Mouse (Mus musculus): Measurements from ENCODE around the gene Ssh3. TPM values are rescaled to one million over a fixed set of nuclear protein-coding genes. Genes with fewer than 3 reads are reported as not detected.
A peak's percentile ranks its signal among the peaks of the same experiment; 100 is the strongest.

Gene Ssh3
- 17.4 and 20.3 TPM in 2 replicates for polyA plus RNA-seq (2015; fragmentation: Nextera tagmentation; extraction: Ambion mirVana)

DNA sequence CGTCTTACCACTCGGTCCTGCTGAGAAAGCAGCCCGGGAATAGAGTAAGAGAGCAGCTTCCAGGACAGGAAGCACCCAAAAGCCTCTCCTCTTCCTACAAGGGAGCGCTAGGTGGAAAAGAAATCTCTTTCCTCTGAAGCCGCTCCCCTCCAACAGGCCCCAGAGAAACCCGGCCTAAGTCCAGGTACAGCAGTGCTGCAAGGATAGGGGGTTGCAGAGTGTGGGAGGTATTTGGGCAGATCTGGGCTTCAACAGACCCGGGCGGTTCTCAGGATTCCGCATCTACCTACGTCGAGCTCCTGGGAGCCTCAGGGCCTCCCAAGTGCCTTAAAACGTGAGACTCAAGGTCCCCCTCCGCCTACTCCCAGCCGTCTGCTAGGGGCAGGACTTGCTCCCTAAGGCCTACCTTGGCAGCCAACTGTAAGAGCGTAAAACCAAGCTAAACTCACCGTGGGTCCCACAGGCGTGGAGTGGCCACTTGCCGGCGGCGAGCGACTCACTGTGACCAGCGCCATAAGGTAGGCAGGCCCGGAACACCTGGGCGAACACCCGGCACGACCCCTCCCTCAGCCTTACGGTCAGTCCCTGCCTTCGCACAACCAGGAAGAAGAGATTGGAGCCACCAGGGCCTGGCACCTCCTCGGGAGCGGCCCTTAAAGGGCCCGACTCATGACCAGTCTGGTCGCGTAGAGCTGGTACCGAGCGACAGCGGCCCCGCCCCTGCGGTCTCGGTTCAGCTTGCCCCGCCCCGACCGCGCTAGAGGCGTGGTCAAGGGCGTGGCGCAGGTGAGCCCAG, at the start of gene Ssh3:
TSS of gene Ssh3 (minus strand) at position 615 of the 796 bp plus-strand sequence.
- Histone ChIP-seq H3K9ac (peak within 1 kb of the TSS; percentile 76), H3K9me3 (no peaks in the 10 kb centered on the region), H3K27ac (0 out of 2 replicates have a peak within 1 kb of the TSS, but pooled peaks have one; percentile 19), H3K27me3 (peaks cover 30% of the 10 kb centered on the region), H3K4me2 (peak within 1 kb of the TSS; percentile 74), H3K4me1 (peaks cover 14% of the 10 kb centered on the region), H3K4me3 (peak within 1 kb of the TSS; percentile 58), H3K36me3 (peaks cover 34% of the 10 kb centered on the region)
- WGBS: 4% methylated on average over 46 of the region's 46 CpGs
- ATAC-seq (ENCODE audit: insufficient number of reproducible peaks, insufficient read depth, low FRiP score, low TSS enrichment, low read depth): peak; percentile 78

DNA sequence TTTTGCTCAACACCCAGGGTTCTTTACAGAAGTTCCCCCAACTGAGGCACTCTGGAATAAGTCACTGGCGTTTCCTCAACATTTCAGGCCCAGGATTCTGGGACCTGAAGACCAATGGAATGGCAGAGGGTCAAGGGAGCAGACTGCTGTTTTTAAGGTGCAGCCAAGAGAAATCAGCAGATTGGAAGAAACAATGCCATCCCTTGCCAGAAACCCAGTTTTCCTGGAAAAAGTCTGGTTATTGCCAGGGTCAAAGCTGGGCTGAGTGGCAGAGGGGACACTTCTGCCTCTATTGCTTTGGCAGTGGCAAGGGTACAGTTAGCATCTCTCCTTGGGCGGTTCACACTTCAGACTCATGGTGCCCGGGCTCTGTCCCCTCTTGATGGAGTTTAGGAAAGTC, 48.2 kb upstream of the Ssh3 start:
- no peak overlapping the region for H3K4me2 ChIP-seq
- no peaks in the 10 kb centered on the region for H3K27me3 ChIP-seq
- no peak overlapping the region for H3K9ac ChIP-seq
- H3K9me3 ChIP-seq: no peaks in the 10 kb centered on the region
- H3K4me3 ChIP-seq: no peak overlapping the region
- ATAC-seq (ENCODE audit: insufficient number of reproducible peaks, insufficient read depth, low FRiP score, low TSS enrichment, low read depth): no peak
- peaks cover 71% of the 10 kb centered on the region for H3K36me3 ChIP-seq
- 86% methylated on average over 3 of the region's 3 CpGs for WGBS
- no peak overlapping the region for H3K27ac ChIP-seq
- no peaks in the 10 kb centered on the region for H3K4me1 ChIP-seq

DNA sequence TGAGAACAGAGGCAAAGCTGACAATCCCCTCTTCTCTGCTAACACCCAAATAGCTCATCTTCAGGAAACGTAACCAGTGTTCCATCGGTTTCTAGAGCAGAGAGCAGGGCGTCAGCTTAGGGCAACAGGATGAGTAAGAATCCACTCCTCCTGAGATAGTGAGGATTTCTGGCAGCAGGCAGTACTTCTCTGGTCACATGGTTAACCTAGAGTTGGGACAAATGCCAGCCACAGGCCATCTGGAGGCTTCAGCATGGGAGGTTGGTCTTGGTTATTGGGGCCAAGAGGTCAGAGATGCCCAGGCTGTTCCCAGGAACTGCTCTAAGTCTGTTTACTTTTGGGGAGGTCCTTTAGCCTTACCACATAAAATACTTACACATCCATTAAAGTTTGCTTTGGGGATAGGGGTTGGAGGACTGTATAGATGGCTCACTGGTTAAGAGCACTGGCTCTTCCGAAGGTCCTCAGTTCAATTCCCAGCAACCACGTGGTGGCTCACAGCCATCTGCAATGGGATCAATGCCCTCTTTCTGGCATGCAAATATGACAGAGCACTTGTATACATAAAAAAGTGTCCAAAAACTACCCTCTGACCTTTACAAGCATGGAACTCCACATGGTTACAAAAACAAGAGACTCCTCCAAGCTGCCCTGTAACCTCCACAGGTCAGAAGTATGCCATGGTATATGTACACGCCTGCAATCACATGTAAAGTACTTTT, 46.4 kb upstream of the Ssh3 start:
- Histone ChIP-seq H3K27ac (no peak overlapping the region), H3K27me3 (no peaks in the 10 kb centered on the region), H3K9me3 (no peaks in the 10 kb centered on the region), H3K4me2 (no peak overlapping the region), H3K9ac (no peak overlapping the region), H3K4me1 (no peaks in the 10 kb centered on the region), H3K36me3 (peaks cover 56% of the 10 kb centered on the region), H3K4me3 (no peak overlapping the region)
- no peak for ATAC-seq (ENCODE audit: insufficient number of reproducible peaks, insufficient read depth, low FRiP score, low TSS enrichment, low read depth)
- WGBS: 77% methylated on average over 6 of the region's 6 CpGs

DNA sequence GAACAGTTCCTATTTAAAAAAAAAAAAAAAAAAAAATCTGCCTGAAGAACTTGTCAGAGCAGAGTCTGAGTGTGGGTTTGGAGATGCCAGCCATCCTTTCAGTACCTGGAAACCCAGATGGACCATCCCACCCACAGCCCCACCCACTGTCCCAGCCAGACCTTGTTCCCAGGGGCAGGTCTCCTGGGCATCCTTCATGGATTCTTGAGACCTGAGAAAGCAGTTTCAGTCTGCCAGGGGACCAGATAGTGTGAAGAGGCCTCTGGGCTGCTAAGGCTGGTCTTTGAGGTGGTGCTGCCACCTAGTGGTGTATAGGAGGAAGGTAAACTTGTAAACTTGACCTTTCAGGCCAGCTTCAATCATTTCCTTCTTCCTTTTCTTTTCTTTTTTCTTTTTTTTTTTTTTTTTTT, 40.8 kb upstream of the Ssh3 start:
- H3K9ac ChIP-seq: 0 out of 2 replicates have a peak overlapping the region, but pooled peaks have one; percentile 44
- ATAC-seq (ENCODE audit: insufficient number of reproducible peaks, insufficient read depth, low FRiP score, low TSS enrichment, low read depth): no peak
- H3K27me3 ChIP-seq: no peaks in the 10 kb centered on the region
- no peak overlapping the region for H3K4me2 ChIP-seq
- H3K9me3 ChIP-seq: no peaks in the 10 kb centered on the region
- H3K4me3 ChIP-seq: no peak overlapping the region
- H3K4me1 ChIP-seq: peaks cover 14% of the 10 kb centered on the region
- H3K27ac ChIP-seq: no peak overlapping the region
- H3K36me3 ChIP-seq: peaks cover 11% of the 10 kb centered on the region; the same call in 1 of the 2 replicates

DNA sequence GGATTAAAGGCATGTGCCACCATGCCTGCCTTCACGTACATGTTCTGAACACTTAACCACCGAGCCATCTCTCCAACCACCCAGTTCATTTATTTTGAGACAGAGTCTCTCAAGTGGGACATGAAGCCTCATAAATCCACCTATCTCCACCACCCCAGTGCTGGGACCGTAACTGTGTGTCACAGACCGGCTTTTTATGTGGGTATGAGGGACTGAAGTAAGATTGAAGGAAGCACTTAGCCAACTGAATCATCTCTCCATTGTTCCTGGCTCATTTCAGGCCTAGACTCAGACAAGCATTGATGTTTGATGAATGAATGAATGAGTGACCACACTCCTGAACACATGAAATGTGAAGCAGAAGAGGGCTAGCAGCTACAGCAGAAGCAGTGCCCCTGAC, 40.3 kb upstream of the Ssh3 start:
- WGBS: 90% methylated on average over 4 of the region's 4 CpGs
- no peak for ATAC-seq (ENCODE audit: insufficient number of reproducible peaks, insufficient read depth, low FRiP score, low TSS enrichment, low read depth)
- peaks cover 10% of the 10 kb centered on the region; the same call in 1 of the 2 replicates for H3K36me3 ChIP-seq
- no peak overlapping the region for H3K4me3 ChIP-seq
- no peak overlapping the region for H3K4me2 ChIP-seq
- no peaks in the 10 kb centered on the region for H3K9me3 ChIP-seq
- no peaks in the 10 kb centered on the region for H3K27me3 ChIP-seq
- no peak overlapping the region for H3K27ac ChIP-seq
- peaks cover 19% of the 10 kb centered on the region for H3K4me1 ChIP-seq
- no peak overlapping the region for H3K9ac ChIP-seq

DNA sequence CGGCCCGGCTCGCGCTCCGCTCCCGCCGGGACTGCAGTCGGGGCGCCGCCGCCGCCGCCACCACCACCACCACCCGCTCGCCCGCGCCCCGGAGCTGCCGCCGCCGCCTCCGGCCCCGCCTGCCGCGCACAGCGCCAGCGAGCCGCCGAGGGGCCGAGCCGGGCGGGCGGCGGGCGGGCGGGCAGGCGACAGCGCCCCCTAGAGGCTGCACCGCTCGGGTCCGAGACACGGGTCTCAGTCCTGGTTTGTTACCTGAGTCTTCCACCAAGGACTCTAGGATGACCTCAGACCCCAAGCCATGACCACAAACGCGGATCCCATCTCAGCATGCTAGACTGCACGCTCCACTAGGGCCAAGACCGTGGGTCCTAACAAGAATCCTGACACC, 37.2 kb upstream of the Ssh3 start, which contains the start of gene Grk2:
TSS of gene Grk2 (minus strand) at position 33 of the 388 bp plus-strand sequence.
- Histone ChIP-seq H3K27me3 (no peaks in the 10 kb centered on the region), H3K9ac (peak within 1 kb of the TSS; percentile 96), H3K4me1 (peaks cover 50% of the 10 kb centered on the region), H3K4me3 (peak within 1 kb of the TSS; percentile 95), H3K36me3 (no peaks in the 10 kb centered on the region), H3K9me3 (no peaks in the 10 kb centered on the region), H3K4me2 (peak within 1 kb of the TSS; percentile 79), H3K27ac (peak within 1 kb of the TSS; percentile 83)
- under 1% methylated on average over 18 of the region's 46 CpGs for WGBS
- peak; percentile 61 for ATAC-seq (ENCODE audit: insufficient number of reproducible peaks, insufficient read depth, low FRiP score, low TSS enrichment, low read depth)

DNA sequence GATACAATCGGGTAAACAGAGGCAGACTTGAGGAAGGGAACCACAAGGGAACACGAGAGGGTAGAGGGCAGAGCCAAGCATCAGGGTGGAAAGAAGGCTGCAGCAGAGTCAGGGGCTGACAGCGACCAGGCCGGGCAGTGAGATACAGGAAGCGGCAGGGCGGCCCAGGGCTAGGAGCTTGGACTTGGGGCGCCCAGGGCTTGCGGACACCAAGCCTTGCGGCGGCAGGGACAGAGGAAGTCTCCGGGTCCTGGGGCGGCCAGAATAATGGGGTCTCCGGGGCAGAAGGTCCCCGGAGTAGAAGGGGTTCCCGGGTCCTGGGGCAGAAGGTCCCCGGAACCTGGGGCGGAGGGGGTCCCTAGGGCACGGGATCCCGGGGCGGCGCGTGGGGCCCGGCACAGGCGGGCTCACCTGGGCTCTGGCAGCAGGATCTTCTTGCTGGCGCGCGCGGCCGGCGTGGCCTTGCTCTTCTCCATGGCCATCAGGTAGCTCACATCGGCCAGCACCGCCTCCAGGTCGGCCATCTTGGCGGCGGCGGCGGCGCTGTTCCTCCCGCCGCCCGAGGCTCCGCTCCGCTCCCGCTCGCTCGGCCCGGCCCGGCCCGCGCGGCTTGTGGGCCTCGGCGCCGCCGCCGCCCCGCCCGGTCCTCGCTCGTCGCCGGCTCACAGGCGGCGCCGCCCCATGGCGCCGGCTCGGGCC, 36.7 kb upstream of the Ssh3 start:
- Histone ChIP-seq H3K4me3 (peak overlapping the region; percentile 95), H3K27ac (peak overlapping the region; percentile 83), H3K4me2 (peak overlapping the region; percentile 79), H3K27me3 (no peaks in the 10 kb centered on the region), H3K36me3 (no peaks in the 10 kb centered on the region), H3K9me3 (no peaks in the 10 kb centered on the region), H3K9ac (peak overlapping the region; percentile 96), H3K4me1 (peaks cover 55% of the 10 kb centered on the region)
- under 1% methylated on average over 58 of the region's 68 CpGs for WGBS
- peak; percentile 54 for ATAC-seq (ENCODE audit: insufficient number of reproducible peaks, insufficient read depth, low FRiP score, low TSS enrichment, low read depth)

DNA sequence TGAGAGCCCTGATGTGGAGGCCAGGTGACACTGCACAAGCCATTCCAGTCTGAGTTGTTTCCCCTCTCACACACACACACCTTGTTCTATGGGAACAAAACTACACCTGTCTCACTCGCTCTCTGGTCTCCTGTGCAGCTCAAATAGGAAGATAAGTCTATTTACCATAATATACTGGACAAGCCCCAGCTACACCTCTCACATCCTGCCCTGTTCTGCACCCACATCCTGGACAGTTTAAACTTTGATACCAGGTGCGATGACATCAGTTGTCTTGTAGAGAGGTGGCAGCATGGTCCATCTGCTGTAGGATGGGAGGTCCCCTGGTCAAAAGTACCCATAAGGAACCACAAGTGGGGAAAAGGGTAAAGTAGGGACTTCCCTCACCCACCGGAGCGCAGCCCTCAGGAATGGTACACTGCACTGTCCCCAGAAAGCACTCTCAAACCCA, 35.9 kb upstream of the Ssh3 start:
- no peaks in the 10 kb centered on the region for H3K27me3 ChIP-seq
- no peak for ATAC-seq (ENCODE audit: insufficient number of reproducible peaks, insufficient read depth, low FRiP score, low TSS enrichment, low read depth)
- WGBS: 49% methylated on average over 4 of the region's 4 CpGs
- H3K9me3 ChIP-seq: no peaks in the 10 kb centered on the region
- no peaks in the 10 kb centered on the region for H3K36me3 ChIP-seq
- peaks cover 63% of the 10 kb centered on the region for H3K4me1 ChIP-seq
- H3K4me2 ChIP-seq: peak overlapping the region; percentile 79
- peak overlapping the region; percentile 96 for H3K9ac ChIP-seq
- H3K27ac ChIP-seq: no peak overlapping the region
- H3K4me3 ChIP-seq: peak overlapping the region; percentile 95

DNA sequence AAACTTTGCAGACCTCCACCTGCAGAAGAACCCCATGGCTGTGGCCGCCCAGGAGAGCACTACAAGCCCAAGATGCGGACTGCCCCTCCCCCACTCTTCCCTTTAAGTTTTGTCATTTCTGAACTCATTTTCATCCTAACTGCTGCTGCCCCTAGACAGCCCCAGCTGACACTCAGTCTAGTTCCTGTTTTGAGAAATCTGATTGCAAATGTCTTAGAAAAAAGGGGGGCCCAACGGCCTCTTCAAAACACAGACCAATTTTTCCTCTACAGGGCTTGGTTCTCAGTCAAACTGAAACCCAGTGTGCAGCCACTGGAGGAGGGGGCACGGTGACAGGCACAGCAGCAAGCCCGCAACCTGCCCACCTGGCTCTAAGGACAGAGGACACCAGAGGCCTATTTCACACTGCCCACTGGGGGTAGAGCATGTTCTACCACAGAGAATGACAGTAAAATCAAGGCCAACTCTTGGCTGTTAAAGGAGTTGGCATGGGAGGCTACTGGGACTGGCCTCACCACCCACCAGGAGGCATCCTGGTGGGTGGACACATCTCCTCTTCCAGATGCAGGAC, 35.4 kb upstream of the Ssh3 start:
- no peak overlapping the region for H3K27ac ChIP-seq
- no peak for ATAC-seq (ENCODE audit: insufficient number of reproducible peaks, insufficient read depth, low FRiP score, low TSS enrichment, low read depth)
- H3K9ac ChIP-seq: peak overlapping the region; percentile 96; the same call in 1 of the 2 replicates
- H3K9me3 ChIP-seq: no peaks in the 10 kb centered on the region
- H3K4me3 ChIP-seq: peak overlapping the region; percentile 95
- no peaks in the 10 kb centered on the region for H3K36me3 ChIP-seq
- H3K4me1 ChIP-seq: peaks cover 68% of the 10 kb centered on the region
- no peaks in the 10 kb centered on the region for H3K27me3 ChIP-seq
- H3K4me2 ChIP-seq: peak overlapping the region; percentile 79
- 70% methylated on average over 5 of the region's 5 CpGs for WGBS

DNA sequence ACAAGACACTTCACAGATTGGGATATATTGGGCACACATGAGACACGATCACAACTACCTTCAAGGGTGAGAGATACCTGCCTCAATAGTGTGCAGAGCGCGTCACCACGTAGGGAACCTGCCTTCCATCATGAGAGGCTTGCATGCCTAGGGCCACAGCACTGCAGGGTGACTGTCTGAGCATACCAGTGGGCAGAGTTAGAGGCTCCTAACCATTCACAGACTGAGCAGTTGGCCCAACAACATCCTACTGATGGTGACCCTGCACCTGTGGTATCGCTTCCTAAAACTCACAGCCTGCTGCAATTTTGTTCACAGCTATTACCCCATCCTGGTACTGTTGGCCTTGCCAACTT, 34.6 kb upstream of the Ssh3 start:
- no peak overlapping the region for H3K4me3 ChIP-seq
- H3K9ac ChIP-seq: no peak overlapping the region
- H3K36me3 ChIP-seq: no peaks in the 10 kb centered on the region
- ATAC-seq (ENCODE audit: insufficient number of reproducible peaks, insufficient read depth, low FRiP score, low TSS enrichment, low read depth): no peak
- no peaks in the 10 kb centered on the region for H3K27me3 ChIP-seq
- H3K4me1 ChIP-seq: peaks cover 74% of the 10 kb centered on the region
- H3K4me2 ChIP-seq: 0 out of 2 replicates have a peak overlapping the region, but pooled peaks have one; percentile 57
- H3K27ac ChIP-seq: peak overlapping the region; percentile 89; the same call in 1 of the 2 replicates
- WGBS: 88% methylated on average over 5 of the region's 5 CpGs
- H3K9me3 ChIP-seq: no peaks in the 10 kb centered on the region
